Mouse (Mus musculus): ENCODE results near the gene Rpp25l. TPM values are rescaled to one million over a fixed set of nuclear protein-coding genes. Genes with fewer than 3 reads are reported as not detected.
"Not testable (repeated sequence)": the region's sequence is repeated elsewhere in the genome, so short reads cannot be mapped to it uniquely, and the experiment has no call there.

Rpp25l gene
- total and polyA plus RNA-seq, 3 experiments = 52.0 to 63.5 TPM; not detected in 1

DNA sequence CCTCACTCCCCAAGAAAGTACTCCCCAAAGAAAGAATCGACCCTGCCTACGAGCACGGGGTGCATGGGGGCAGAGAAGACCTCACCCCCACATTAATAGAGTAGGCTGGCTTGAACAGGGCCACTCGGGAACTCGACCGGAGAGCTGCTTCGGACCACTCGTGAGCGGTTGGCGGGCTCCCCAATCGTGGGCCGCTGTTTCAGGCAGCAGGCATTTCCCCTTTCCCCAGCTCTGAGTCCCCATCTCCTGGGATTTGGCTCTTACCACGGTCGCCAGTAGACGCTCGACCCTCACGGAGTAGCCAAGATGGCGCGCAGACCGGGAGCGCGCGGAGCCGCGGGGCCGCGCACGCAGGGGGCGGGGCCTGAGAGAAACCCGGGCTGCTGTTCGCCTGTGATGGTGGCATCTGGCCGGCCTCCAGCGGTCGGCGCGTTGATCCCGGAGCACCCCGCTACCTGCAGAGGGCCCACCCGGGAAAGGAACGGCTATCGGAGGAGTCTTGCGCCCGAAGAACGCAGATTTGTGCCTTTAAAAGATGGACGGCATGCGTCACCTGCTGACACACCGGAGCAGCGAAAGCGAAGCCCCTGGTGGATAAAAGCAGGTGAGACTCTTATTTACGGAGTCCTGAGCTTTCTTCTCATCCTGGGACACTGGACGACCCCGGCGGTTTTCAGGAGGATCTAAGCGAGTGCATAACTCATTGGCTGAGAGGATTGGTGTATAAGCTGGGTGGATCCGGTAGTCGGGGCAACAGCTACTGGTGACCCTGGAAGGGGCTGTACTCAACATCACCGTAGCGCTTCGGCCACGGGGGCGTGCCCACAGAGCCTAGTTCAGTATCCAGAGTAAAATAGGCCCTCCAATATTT lies at the start of gene Rpp25l (continued):
- no peak for TF ChIP-seq KAT2A (conservative IDR thresholded peaks at IDR 0.05; ENCODE audit: low read depth, low read length)
- no peak for TF ChIP-seq CHD1 (IDR thresholded peaks at IDR 0.05; ENCODE audit: low read depth, low read length)
- peak; percentile 55; the same call in 1 of the 2 replicates for TF ChIP-seq TBP (IDR thresholded peaks at IDR 0.05; ENCODE audit: low read depth, low read length)
- peak; percentile 65 for TF ChIP-seq MXI1 (IDR thresholded peaks at IDR 0.05; ENCODE audit: low read depth, low read length)

GRCm38 (mm10) chr4:41762688-41763114 lies 49.4 kb upstream of the Rpp25l start:
- H3K27ac ChIP-seq (ENCODE audit: control insufficient read depth, low read depth, low read length); H3K9me3 ChIP-seq (replicated peaks; ENCODE audit: insufficient read depth, low read length); H3K9ac ChIP-seq (ENCODE audit: control insufficient read depth, low read depth, low read length, poor library complexity, severe bottlenecking); H3K79me2 ChIP-seq (ENCODE audit: control insufficient read depth, insufficient read depth, low read length, poor library complexity); H3K27me3 ChIP-seq (ENCODE audit: control insufficient read depth in 1 of 2, insufficient read depth in 2 of 2, low read length in 2 of 2); DNase-seq (ENCODE audit: low read depth, low spot score); H3K4me3 ChIP-seq (ENCODE audit: control insufficient read depth in 1 of 2, insufficient read depth in 1 of 2, low read depth in 2 of 2, low read length in 2 of 2): not testable (repeated sequence)
- H3K4me1 ChIP-seq (ENCODE audit: control insufficient read depth in 1 of 2, insufficient read depth in 2 of 2, low read length in 2 of 2) = peaks cover 6 to 15% of the 10 kb centered on the region in 2 experiments
- H3K36me3 ChIP-seq (ENCODE audit: control insufficient read depth in 1 of 2, insufficient read depth in 2 of 2, low read length in 2 of 2) = peaks cover 0 to 13% of the 10 kb centered on the region in 2 experiments; a peak in 2 of 4 replicates

DNA sequence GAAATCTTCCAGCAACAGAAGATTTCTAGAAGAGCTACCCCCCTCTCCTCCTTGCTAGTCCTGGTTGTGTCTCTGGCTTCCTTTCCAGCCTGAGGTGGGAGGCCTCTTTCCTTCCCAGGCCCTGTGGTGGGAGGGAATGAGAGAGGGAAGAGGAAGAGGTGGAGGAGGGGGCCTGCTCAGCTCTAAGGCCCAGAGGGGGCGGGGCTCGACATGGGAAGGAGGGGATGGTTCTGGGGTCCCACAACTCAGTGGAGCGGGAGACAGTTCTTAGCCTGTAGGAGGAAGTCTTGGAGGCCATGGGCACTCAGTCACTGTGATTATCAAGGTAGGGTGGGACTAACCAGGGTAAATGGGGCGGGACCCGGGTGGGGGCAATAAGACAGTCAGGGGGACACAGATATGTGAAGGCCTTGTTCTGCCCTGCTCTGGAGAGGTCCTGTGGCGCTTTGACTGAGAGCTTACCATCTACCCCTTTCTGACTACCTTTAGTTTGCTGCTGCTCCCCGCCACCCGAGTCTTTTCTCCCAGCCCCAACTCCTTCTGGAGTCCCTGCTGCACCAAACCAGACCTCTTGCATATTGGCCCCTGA lies 48.9 kb upstream of the Rpp25l start:
- Histone ChIP-seq H3K36me3 (ENCODE audit: control insufficient read depth in 1 of 2, insufficient read depth in 2 of 2, low read length in 2 of 2) (peaks cover 0 to 13% of the 10 kb centered on the region in 2 experiments; a peak in 2 of 4 replicates), H3K79me2 (ENCODE audit: control insufficient read depth, insufficient read depth, low read length, poor library complexity) (no peaks in the 10 kb centered on the region; the same call in 1 of the 2 replicates), H3K4me1 (ENCODE audit: control insufficient read depth in 1 of 2, insufficient read depth in 2 of 2, low read length in 2 of 2) (peaks cover 6 to 15% of the 10 kb centered on the region in 2 experiments), H3K9me3 (replicated peaks; ENCODE audit: insufficient read depth, low read length) (no peaks in the 10 kb centered on the region), H3K27ac (ENCODE audit: control insufficient read depth, low read depth, low read length) (no peak overlapping the region), H3K27me3 (ENCODE audit: control insufficient read depth in 1 of 2, insufficient read depth in 2 of 2, low read length in 2 of 2) (no peaks in the 10 kb centered on the region), H3K4me3 (ENCODE audit: control insufficient read depth in 1 of 2, insufficient read depth in 1 of 2, low read depth in 2 of 2, low read length in 2 of 2) (no peak overlapping the region), H3K9ac (ENCODE audit: control insufficient read depth, low read depth, low read length, poor library complexity, severe bottlenecking) (no peak overlapping the region)
- TF ChIP-seq SIN3A (IDR thresholded peaks at IDR 0.05; ENCODE audit: low read length) (peak; percentile 19; the same call in 1 of the 2 replicates), SMC3 (IDR thresholded peaks at IDR 0.05; ENCODE audit: low read depth, low read length) (no peak), POLR2AphosphoS2 (IDR thresholded peaks at IDR 0.05; ENCODE audit: low read length) (no peak), HCFC1 (IDR thresholded peaks at IDR 0.05; ENCODE audit: low read depth, low read length) (no peak), CHD2 (IDR thresholded peaks at IDR 0.05; ENCODE audit: low read length) (no peak), RAD21 (IDR thresholded peaks at IDR 0.05; ENCODE audit: low read depth, low read length) (no peak), ZNF384 (IDR thresholded peaks at IDR 0.05; ENCODE audit: low read depth, low read length) (no peak)
- DNase-seq (ENCODE audit: low read depth, low spot score) = no peak

All from MEL (cell line).